Mouse (Mus musculus): ENCODE data around the gene Dph7. TPM values are rescaled to one million over a fixed set of nuclear protein-coding genes. Genes with fewer than 3 reads are reported as not detected.
"Not testable (repeated sequence)": the region's sequence is repeated elsewhere in the genome, so short reads cannot be mapped to it uniquely, and the experiment has no call there.

The Dph7 gene
- polyA plus RNA-seq, 1 experiment from 2014 or later = 25.1 TPM

GRCm38 (mm10) chr2:24960910-24961309, 1.3 kb upstream of the Dph7 start:
- DNase-seq (ENCODE audit: low spot score) = no peak

- DNase-seq (ENCODE audit: low spot score) = no peak
These were observed 8.2 kb downstream of the Dph7 start for GRCm38 (mm10) chr2:24970386-24970785.

- not testable (repeated sequence) for DNase-seq (ENCODE audit: low spot score)
These were observed 12.3 kb downstream of the Dph7 start for GRCm38 (mm10) chr2:24974452-24974851.

- peak; percentile 96 for DNase-seq (ENCODE audit: low spot score)
These were observed 12.9 kb downstream of the Dph7 start, which contains the start of gene Mrpl41 for GRCm38 (mm10) chr2:24974906-24975703. Mrpl41 (minus strand) TSS chr2:24975098.

GRCm38 (mm10) chr2:24975704-24976297, 13.6 kb downstream of the Dph7 start, which contains the start of gene Pnpla7:
Pnpla7 (plus strand) TSS chr2:24976033.
- peak; percentile 90 for DNase-seq (ENCODE audit: low spot score)

GRCm38 (mm10) chr2:24976960-24977359, 14.8 kb downstream of the Dph7 start:
- no peak for DNase-seq (ENCODE audit: low spot score)

GRCm38 (mm10) chr2:24987762-24988161, 25.6 kb downstream of the Dph7 start:
- no peak for DNase-seq (ENCODE audit: low spot score)

- no peak for DNase-seq (ENCODE audit: low spot score)
These were observed 33.1 kb downstream of the Dph7 start for GRCm38 (mm10) chr2:24995332-24995731.

- DNase-seq (ENCODE audit: low spot score) = no peak
These were observed 34.3 kb downstream of the Dph7 start for GRCm38 (mm10) chr2:24996471-24996870.

GRCm38 (mm10) chr2:25000544-25001235, 38.5 kb downstream of the Dph7 start:
- DNase-seq (ENCODE audit: low spot score) = peak; percentile 39

- DNase-seq (ENCODE audit: low spot score) = no peak
These were observed 42.0 kb downstream of the Dph7 start for GRCm38 (mm10) chr2:25003946-25004786.

- DNase-seq (ENCODE audit: low spot score) = no peak
These were observed 44.6 kb downstream of the Dph7 start for GRCm38 (mm10) chr2:25006767-25007166.

- peak; percentile 39 for DNase-seq (ENCODE audit: low spot score)
These were observed 46.0 kb downstream of the Dph7 start for GRCm38 (mm10) chr2:25008250-25008649.

Small RNA genes lying within 50 kb of the gene (microRNA-seq; reads per million reads assigned to microRNA genes)
- gene Gm22875 (ENCODE audit: borderline number of aligned reads) = not detected

Other genes with a start within 250 kb of the Dph7 start
- 0.46 and 0.48 TPM in 2 replicates for gene Cacna1b, start 199.2 kb upstream of the Dph7 start, polyA plus RNA-seq (2015; fragmentation: Nextera tagmentation; extraction: Ambion mirVana)
- gene Ehmt1, start 42.8 kb upstream of the Dph7 start, polyA plus RNA-seq (2015; fragmentation: Nextera tagmentation; extraction: Ambion mirVana) = 50.4 and 53.6 TPM in 2 replicates
- gene Arrdc1, start 27.1 kb upstream of the Dph7 start, polyA plus RNA-seq (2015; fragmentation: Nextera tagmentation; extraction: Ambion mirVana) = 67.1 and 67.9 TPM in 2 replicates
- 16.1 TPM in 2 replicates for gene Zmynd19, start 12.6 kb upstream of the Dph7 start, polyA plus RNA-seq (2015; fragmentation: Nextera tagmentation; extraction: Ambion mirVana)
- gene Mrpl41, start 12.7 kb downstream of the Dph7 start, polyA plus RNA-seq (2015; fragmentation: Nextera tagmentation; extraction: Ambion mirVana) = 175 and 188 TPM in 2 replicates
- gene Pnpla7, start 13.6 kb downstream of the Dph7 start, polyA plus RNA-seq (2015; fragmentation: Nextera tagmentation; extraction: Ambion mirVana) = 14.1 and 19.8 TPM in 2 replicates
- gene Nsmf, start 92.0 kb downstream of the Dph7 start, polyA plus RNA-seq (2015; fragmentation: Nextera tagmentation; extraction: Ambion mirVana) = 14.3 and 16.5 TPM in 2 replicates
- 0.16 and 0.26 TPM in 2 replicates for gene Entpd8, start 117.9 kb downstream of the Dph7 start, polyA plus RNA-seq (2015; fragmentation: Nextera tagmentation; extraction: Ambion mirVana)
- gene Noxa1, start 132.7 kb downstream of the Dph7 start, polyA plus RNA-seq (2015; fragmentation: Nextera tagmentation; extraction: Ambion mirVana) = 0.27 and 0.39 TPM in 2 replicates
- 9.5 TPM in 2 replicates for gene Nrarp, start 218.4 kb downstream of the Dph7 start, polyA plus RNA-seq (2015; fragmentation: Nextera tagmentation; extraction: Ambion mirVana)
- gene Tor4a, start 234.5 kb downstream of the Dph7 start, polyA plus RNA-seq (2015; fragmentation: Nextera tagmentation; extraction: Ambion mirVana) = 23.5 and 25.6 TPM in 2 replicates
- gene Nelfb, start 249.1 kb downstream of the Dph7 start, polyA plus RNA-seq (2015; fragmentation: Nextera tagmentation; extraction: Ambion mirVana) = 73.3 and 78.1 TPM in 2 replicates